35 mouse cellular contexts compared by ENCODE assay signal in the genomic region with DNA sequence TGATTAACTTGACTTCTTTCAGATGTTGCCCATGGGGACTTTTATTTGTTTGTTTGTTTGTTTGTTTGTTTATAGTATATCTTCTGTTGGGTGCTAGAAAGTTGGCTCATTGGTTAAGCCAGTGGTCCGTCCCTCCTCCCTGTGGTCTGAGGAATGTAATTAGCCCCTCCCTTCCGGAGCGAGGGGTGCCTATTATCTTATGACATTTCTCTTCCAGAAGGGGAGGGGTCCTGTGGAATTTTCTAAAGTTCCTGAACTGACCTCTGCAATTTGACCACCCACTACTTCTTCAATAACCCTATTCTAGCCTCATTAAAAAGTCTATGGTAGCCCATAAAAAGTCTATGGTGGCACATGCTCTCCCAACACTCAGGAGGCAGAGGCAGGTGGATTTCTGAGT. TPM values are rescaled to one million over a fixed set of nuclear protein-coding genes. Genes with fewer than 3 reads are reported as not detected.
"Had no signal": no experiment of that assay in that cellular context is flagged by ENCODE, and none has a peak within 500 bp of the region (broad histone marks: within the 10 kb centered on the region; RNA-seq: fewer than 3 reads in every experiment).

No protein-coding gene starts in this region.

- H3K27ac ChIP-seq: heart, embryonic 10.5 days; hindbrain, embryonic 10.5 days; hindbrain, embryonic 12.5 days; hindbrain, embryonic 15.5 days; hindbrain, postnatal 0 days; kidney, embryonic 15.5 days; kidney, postnatal 0 days; limb, embryonic 13.5 days; limb, embryonic 15.5 days; liver, embryonic 13.5 days; liver, embryonic 15.5 days had no signal

- H3K4me1 ChIP-seq: hindbrain, embryonic 12.5 days; hindbrain, embryonic 15.5 days; kidney, embryonic 15.5 days; liver, embryonic 13.5 days; liver, embryonic 15.5 days had no signal

- H3K36me3 ChIP-seq: heart, embryonic 10.5 days; heart, embryonic 12.5 days; hindbrain, embryonic 10.5 days; hindbrain, embryonic 12.5 days; hindbrain, embryonic 15.5 days; kidney, embryonic 15.5 days; limb, embryonic 13.5 days; limb, embryonic 15.5 days; liver, embryonic 13.5 days; liver, embryonic 15.5 days had no signal

- DNase-seq: gastrocnemius, adult 2 months; gastrocnemius, postnatal 10 days; gastrocnemius, postnatal 25 days; heart, postnatal 10 days; heart, postnatal 4 days; kidney, adult 11 months; kidney, adult 9 months; kidney, postnatal 14 days; kidney, postnatal 36 days; layer of hippocampus, adult 9-11 months; layer of hippocampus, postnatal 36 days; left cerebral cortex, postnatal 4 days; liver, embryonic 13.5 days had no signal

- ATAC-seq: hindbrain, postnatal 0 days had no signal

- H3K9me3 ChIP-seq: heart, embryonic 10.5 days; heart, embryonic 12.5 days; hindbrain, embryonic 10.5 days; hindbrain, embryonic 12.5 days; hindbrain, embryonic 15.5 days; kidney, embryonic 15.5 days; limb, embryonic 13.5 days; limb, embryonic 15.5 days; liver, embryonic 13.5 days; liver, embryonic 15.5 days had no signal

- H3K9ac ChIP-seq: heart, embryonic 12.5 days; hindbrain, embryonic 12.5 days; hindbrain, embryonic 15.5 days; kidney, embryonic 15.5 days; limb, embryonic 13.5 days; limb, embryonic 15.5 days; liver, embryonic 13.5 days; liver, embryonic 15.5 days had no signal

- H3K4me3 ChIP-seq: gastrocnemius, adult 2 months; heart, embryonic 10.5 days; heart, embryonic 12.5 days; hindbrain, embryonic 10.5 days; hindbrain, embryonic 12.5 days; hindbrain, embryonic 15.5 days; kidney, embryonic 15.5 days; limb, embryonic 13.5 days; limb, embryonic 15.5 days; liver, embryonic 13.5 days; liver, embryonic 15.5 days had no signal

- H3K4me2 ChIP-seq: heart, embryonic 12.5 days; hindbrain, embryonic 12.5 days; hindbrain, embryonic 15.5 days; kidney, embryonic 15.5 days; limb, embryonic 13.5 days; limb, embryonic 15.5 days; liver, embryonic 13.5 days; liver, embryonic 15.5 days had no signal

RNA-seq across cellular contexts. Expression of a gene that starts 17.7 kb away (rescaled TPM):
- total RNA-seq: gastrocnemius, adult 2 months; gastrocnemius, postnatal 25 days; gastrocnemius, postnatal 4 days; heart, adult 18-20 months; heart, postnatal 25 days; left cerebral cortex, adult 18-20 months; left cerebral cortex, adult 8-10 months had no signal
- polyA plus RNA-seq: heart, embryonic 10.5 days; heart, embryonic 12.5 days; heart, embryonic 14.5 days; heart, embryonic 16.5 days; hindbrain, embryonic 10.5 days; hindbrain, embryonic 12.5 days; intestine, embryonic 16.5 days; kidney, postnatal 0 days; large intestine, adult 2 months; limb, embryonic 11.5 days; limb, embryonic 13.5 days; limb, embryonic 15.5 days had no signal

RNA-seq across cellular contexts. Expression of a gene that starts 21.7 kb away (rescaled TPM):
- total RNA-seq: granulocyte monocyte progenitor cell, adult 5-6 weeks had no signal
- polyA plus RNA-seq: liver, embryonic 15.5 days had no signal
